Mouse (Mus musculus) cortical plate, adult 2 months (tissue): ENCODE results near the gene Prpf39.

Experiments
- CTCF ChIP-seq: fragments of 200-500 bp; IDR thresholded peaks from 2 replicates; pipeline ENCODE4 v1.5.1; 2011; ENCODE audit warnings: mild to moderate bottlenecking, control low read depth, low read length; ENCODE audit not compliant: insufficient read depth; ENCODE audit errors: extremely low read depth
- POLR2A ChIP-seq: fragments of 200-500 bp; IDR thresholded peaks from 2 replicates; pipeline ENCODE4 v1.6.1; 2011; ENCODE audit warnings: mild to moderate bottlenecking, low read length, control low read depth; ENCODE audit not compliant: insufficient read depth; ENCODE audit errors: extremely low read depth

GRCm38 (mm10) chr12:65036190-65036870, at the start of gene Prpf39:
- TF ChIP-seq CTCF (no peak), POLR2A (peak; percentile 72; the same call in 1 of the 2 replicates)
